Mouse (Mus musculus): ENCODE measurements at regions not wholly inside any gene's neighbourhood (a gene's known extent, or its start where the extent isn't known, plus 50 kb on each side); places are given as distances from the start of the nearest gene placed in this dataset.

GRCm38 (mm10) chr10:44820379-44820778 is 246.6 kb upstream of the Prep start:
- DNase-seq, result no peak

- DNase-seq, result no peak
These were observed 247.6 kb upstream of the Prep start for GRCm38 (mm10) chr10:44819361-44819760.

GRCm38 (mm10) chr10:44818615-44819014 is 248.4 kb upstream of the Prep start:
- no peak for DNase-seq

- DNase-seq, result no peak
These were observed 267.9 kb upstream of the Prdm1 start for GRCm38 (mm10) chr10:44796205-44796604.

GRCm38 (mm10) chr10:44785386-44785785 is 257.1 kb upstream of the Prdm1 start:
- DNase-seq, result no peak

- no peak for DNase-seq
These were observed 252.2 kb upstream of the Prdm1 start for GRCm38 (mm10) chr10:44780381-44780958.

- DNase-seq, result no peak
These were observed 251.4 kb upstream of the Prdm1 start for GRCm38 (mm10) chr10:44779568-44780207.

- DNase-seq, result no peak
These were observed 248.9 kb upstream of the Prdm1 start for GRCm38 (mm10) chr10:44777214-44777613.

GRCm38 (mm10) chr10:44776175-44776574 is 247.9 kb upstream of the Prdm1 start:
- DNase-seq, result no peak

- DNase-seq, result no peak
These were observed 237.2 kb upstream of the Prdm1 start for GRCm38 (mm10) chr10:44765527-44765926.

GRCm38 (mm10) chr10:44763102-44763501 is 234.8 kb upstream of the Prdm1 start:
- no peak for DNase-seq

GRCm38 (mm10) chr10:44762068-44762467 is 233.8 kb upstream of the Prdm1 start:
- DNase-seq, result no peak

- no peak for DNase-seq
These were observed 233.0 kb upstream of the Prdm1 start for GRCm38 (mm10) chr10:44761324-44761723.

GRCm38 (mm10) chr10:44755355-44755957 is 227.2 kb upstream of the Prdm1 start:
- DNase-seq, result no peak

- no peak for DNase-seq
These were observed 226.6 kb upstream of the Prdm1 start for GRCm38 (mm10) chr10:44754930-44755329.

- no peak for DNase-seq
These were observed 224.6 kb upstream of the Prdm1 start for GRCm38 (mm10) chr10:44752719-44753390.

GRCm38 (mm10) chr10:44751061-44751460 is 222.8 kb upstream of the Prdm1 start:
- DNase-seq, result no peak

GRCm38 (mm10) chr10:44749206-44749605 is 220.9 kb upstream of the Prdm1 start:
- no peak for DNase-seq

GRCm38 (mm10) chr10:44747419-44747818 is 219.1 kb upstream of the Prdm1 start:
- no peak for DNase-seq

- DNase-seq, result no peak
These were observed 215.9 kb upstream of the Prdm1 start for GRCm38 (mm10) chr10:44744221-44744620.

GRCm38 (mm10) chr10:44733641-44734040 is 205.3 kb upstream of the Prdm1 start:
- no peak for DNase-seq

GRCm38 (mm10) chr10:44730721-44731120 is 202.4 kb upstream of the Prdm1 start:
- DNase-seq, result no peak

- no peak for DNase-seq
These were observed 200.7 kb upstream of the Prdm1 start for GRCm38 (mm10) chr10:44728963-44729362.

- DNase-seq, result no peak
These were observed 196.3 kb upstream of the Prdm1 start for GRCm38 (mm10) chr10:44724575-44724974.
